Mouse (Mus musculus): ENCODE results near the gene Tbx10.
"Not testable (repeated sequence)": the region's sequence is repeated elsewhere in the genome, so short reads cannot be mapped to it uniquely, and the experiment has no call there.

Tbx10 gene

DNA sequence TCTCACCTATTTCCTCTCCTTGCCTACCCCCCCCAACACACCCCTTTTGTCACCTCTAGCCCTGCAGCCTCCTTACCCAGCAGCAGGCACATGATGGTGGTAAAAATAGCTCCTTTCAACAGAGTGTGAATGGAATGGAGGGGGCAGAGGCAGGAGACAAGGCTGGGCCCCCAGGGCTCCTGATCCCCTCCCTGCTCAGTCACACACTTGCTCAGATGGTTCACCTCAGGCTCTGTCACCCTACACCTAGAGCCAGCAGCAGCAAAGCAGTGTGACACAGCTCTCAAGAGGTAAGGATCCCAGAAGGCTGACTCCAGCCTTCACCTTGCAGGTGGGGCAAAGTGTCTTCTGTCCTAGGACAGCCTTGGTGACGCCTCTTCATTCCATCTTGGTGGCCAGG lies 10.6 kb downstream of the Tbx10 start, which contains the start of gene Doc2g:
Gene Doc2g, plus strand, starts transcription at position 202 of the 400 bp plus-strand sequence.
- DNase-seq (ENCODE audit: extremely low spot score, low read depth, low spot score), result no peak

- DNase-seq (ENCODE audit: extremely low spot score, low read depth, low spot score), result no peak
These were observed 11.1 kb downstream of the Tbx10 start for GRCm38 (mm10) chr19:4003641-4004040.

DNA sequence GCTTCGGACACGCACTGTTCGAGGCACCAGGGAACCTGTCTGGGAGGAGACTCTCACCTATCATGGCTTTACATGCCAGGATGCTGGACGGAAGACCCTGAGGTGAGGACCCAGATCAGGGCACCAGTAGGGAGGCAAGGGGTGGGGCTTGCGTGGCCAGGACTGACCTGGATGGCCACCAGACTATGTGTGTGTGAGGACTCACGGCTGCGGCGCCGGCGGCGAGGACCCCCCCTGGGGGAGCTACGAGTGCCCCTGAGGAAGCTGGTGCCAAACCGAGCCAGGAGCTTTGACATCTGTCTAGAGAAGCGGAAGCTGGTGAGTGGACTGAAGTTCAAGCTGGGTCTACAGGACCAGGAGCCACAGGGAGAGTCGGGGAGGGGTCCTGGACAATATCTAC lies 11.8 kb downstream of the Tbx10 start:
- DNase-seq (ENCODE audit: extremely low spot score, low read depth, low spot score), result no peak

- DNase-seq (ENCODE audit: extremely low spot score, low read depth, low spot score), result no peak
These were observed 12.5 kb downstream of the Tbx10 start for GRCm38 (mm10) chr19:4005091-4005490.

DNA sequence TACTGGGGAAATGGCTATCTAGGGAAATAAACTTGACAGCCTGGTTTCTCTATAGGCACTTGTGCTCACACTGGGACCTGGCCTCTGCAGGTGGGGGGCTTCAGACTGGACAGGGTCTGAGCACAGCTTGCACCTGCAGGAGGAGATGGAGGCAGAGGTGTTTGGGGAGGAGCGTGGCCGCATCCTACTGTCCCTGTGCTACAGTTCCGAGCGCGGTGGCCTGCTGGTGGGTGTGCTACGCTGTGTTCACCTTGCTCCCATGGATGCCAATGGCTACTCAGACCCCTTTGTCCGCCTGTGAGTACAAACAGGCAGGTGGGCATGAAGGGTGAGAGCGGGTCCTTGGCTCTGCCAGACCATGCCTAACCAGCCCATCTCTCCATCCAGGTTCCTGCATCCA lies 13.4 kb downstream of the Tbx10 start:
- DNase-seq (ENCODE audit: extremely low spot score, low read depth, low spot score), result no peak

GRCm38 (mm10) chr19:4011086-4011485 lies 18.5 kb downstream of the Tbx10 start:
- DNase-seq (ENCODE audit: extremely low spot score, low read depth, low spot score), result no peak

DNA sequence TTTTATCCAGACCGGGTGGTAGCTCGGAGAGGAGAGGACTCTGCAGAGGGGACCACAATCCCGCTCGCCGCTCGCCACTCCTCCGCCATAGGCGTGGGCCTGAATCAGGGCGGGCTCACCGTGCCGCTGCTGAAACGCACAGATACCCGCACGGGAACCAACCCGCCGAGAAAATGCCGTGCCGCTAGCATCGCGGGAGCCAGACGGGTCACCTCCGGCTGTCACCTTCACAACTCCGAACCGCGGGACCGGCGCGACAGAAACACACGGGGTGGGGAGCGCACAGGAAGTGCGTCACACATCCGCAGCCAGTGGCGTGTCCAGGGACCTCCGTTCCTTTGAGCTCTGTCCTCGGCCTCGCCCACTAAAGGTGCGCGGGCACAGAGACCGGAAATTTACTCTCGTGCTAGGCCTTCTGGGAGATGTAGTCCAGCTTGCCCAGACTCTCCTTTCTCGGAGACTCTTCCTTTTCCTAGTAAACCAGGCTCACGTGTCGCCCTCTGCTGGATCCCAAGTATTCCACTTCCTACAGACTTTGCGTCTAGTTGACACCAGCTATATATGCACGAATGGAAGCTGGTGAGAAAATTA lies 20.0 kb downstream of the Tbx10 start, which contains the start of gene Ndufv1:
Gene Ndufv1, minus strand, starts transcription at position 375 of the 591 bp plus-strand sequence.
- peak; percentile 97 for DNase-seq (ENCODE audit: extremely low spot score, low read depth, low spot score)

GRCm38 (mm10) chr19:4013066-4013465 lies 20.5 kb downstream of the Tbx10 start:
- no peak for DNase-seq (ENCODE audit: extremely low spot score, low read depth, low spot score)

GRCm38 (mm10) chr19:4014802-4015201 lies 22.2 kb downstream of the Tbx10 start:
- DNase-seq (ENCODE audit: extremely low spot score, low read depth, low spot score), result no peak

DNA sequence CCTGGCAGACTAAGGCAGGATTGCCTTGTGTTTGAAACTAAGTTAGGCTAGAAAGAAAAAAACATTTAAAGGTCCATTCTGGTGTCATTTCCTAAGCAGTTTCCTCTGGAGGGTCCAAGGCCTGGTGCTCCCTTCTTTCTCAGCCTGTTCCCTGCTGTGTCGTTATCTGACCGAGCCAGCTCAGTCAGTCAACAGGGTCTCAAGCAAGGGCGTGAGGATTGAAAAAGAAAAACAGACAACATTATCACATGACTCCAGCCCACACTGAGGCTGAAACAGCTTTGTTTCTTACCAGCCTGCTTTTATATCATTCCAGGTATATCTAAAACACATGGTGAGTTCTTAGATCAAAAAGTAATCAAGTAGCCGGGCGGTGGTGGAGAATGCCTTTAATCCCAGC lies 23.1 kb downstream of the Tbx10 start:
- DNase-seq (ENCODE audit: extremely low spot score, low read depth, low spot score), result no peak

DNA sequence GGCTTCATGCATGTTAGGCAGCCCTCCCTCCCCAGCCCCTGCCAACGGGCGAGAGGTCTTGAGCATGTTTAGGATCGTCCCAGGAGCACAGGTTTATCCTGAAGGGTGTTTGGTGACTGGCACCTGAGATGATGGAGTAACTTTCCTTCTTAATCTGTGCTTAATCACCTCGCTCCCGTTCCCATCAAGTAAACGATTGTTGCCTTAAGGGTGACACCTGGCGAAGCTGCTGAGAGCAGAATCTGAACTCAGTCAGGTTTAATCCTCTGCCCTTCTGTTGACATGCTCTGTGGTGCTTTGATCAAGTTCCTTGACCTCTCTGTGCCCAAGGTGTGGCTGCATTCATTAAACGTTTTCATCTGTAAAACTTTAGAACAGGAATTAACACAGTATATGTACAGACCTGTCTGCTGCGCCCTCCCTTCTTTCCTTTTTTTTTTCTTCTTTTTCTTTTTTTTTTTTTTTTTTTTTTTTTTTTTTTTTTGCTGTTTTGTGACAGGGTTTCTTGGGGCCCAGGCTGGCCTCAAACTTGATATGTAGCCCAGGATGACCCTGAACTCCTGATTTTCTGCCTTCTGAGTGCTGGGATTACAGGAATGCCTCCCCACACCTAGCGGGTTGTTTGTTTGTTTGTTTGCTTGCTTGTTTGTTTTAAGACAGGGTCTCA lies 25.5 kb downstream of the Tbx10 start:
- DNase-seq (ENCODE audit: extremely low spot score, low read depth, low spot score), result no peak

GRCm38 (mm10) chr19:4018743-4019583 lies 26.4 kb downstream of the Tbx10 start:
- no peak for DNase-seq (ENCODE audit: extremely low spot score, low read depth, low spot score)

DNA sequence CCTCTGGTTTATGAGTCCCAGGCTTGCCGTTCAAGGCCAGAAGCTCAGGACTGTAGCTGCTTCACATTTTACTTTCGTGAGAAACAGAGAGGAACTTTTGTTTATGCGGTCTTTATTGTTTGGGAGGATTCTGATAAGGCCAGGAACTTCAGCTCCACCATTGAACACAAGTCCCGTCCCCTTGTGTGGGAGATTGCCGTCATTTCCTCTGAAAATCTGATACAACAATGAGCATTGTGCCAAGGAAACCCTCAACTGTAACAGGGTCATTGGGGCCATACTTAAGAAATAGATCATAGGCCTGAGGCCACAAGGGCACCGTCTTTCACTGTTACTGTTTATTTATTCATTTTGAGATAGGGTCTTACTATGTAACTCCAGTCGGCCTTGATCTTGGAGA lies 30.6 kb downstream of the Tbx10 start:
- no peak for DNase-seq (ENCODE audit: extremely low spot score, low read depth, low spot score)

DNA sequence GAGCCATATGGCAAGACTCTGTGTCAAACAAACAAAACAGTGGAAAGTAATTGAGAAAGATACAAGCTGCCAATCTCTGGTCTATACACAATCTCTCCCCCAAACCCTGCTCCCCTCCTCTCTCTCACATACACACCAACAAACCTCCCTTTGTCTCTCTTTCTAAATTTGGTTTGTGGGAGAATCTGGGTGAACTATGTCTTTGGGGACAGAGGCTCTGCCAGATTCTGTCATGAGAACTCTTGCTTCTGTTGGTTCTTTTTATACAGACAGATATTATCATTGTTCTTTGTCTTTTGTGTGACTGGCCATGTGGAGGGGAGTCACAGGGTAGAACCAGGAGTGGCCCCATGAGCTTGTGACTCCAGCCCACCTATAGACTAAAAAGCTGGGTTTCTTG lies 35.0 kb downstream of the Tbx10 start:
- no peak for DNase-seq (ENCODE audit: extremely low spot score, low read depth, low spot score)

GRCm38 (mm10) chr19:4032668-4033067 lies 40.1 kb downstream of the Tbx10 start:
- DNase-seq (ENCODE audit: extremely low spot score, low read depth, low spot score), result no peak

GRCm38 (mm10) chr19:4033298-4033697 lies 40.7 kb downstream of the Tbx10 start:
- no peak for DNase-seq (ENCODE audit: extremely low spot score, low read depth, low spot score)

DNA sequence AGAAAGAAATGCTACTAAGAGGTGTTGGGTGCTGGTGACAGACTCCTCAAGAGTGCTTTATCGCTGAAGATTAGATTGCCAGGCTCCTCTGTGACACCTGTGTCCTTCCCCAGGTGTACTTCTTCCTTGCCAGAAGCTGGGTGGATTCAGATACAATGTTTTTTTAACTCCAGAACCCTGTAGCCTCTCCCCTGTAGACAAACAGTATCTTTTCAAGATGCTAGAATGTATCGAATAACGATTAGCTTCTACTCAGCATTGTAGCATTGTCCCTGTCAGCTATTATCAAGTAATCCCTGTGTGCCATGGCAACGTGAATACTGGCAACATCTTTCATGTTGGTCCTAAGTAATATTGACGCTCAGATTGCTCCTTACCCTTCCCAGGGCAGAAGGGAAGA lies 41.2 kb downstream of the Tbx10 start:
- DNase-seq (ENCODE audit: extremely low spot score, low read depth, low spot score), result no peak

GRCm38 (mm10) chr19:4036327-4037045 lies 43.9 kb downstream of the Tbx10 start:
- no peak for DNase-seq (ENCODE audit: extremely low spot score, low read depth, low spot score)

GRCm38 (mm10) chr19:4037154-4037787 lies 44.7 kb downstream of the Tbx10 start:
- not testable (repeated sequence) for DNase-seq (ENCODE audit: extremely low spot score, low read depth, low spot score)

DNA sequence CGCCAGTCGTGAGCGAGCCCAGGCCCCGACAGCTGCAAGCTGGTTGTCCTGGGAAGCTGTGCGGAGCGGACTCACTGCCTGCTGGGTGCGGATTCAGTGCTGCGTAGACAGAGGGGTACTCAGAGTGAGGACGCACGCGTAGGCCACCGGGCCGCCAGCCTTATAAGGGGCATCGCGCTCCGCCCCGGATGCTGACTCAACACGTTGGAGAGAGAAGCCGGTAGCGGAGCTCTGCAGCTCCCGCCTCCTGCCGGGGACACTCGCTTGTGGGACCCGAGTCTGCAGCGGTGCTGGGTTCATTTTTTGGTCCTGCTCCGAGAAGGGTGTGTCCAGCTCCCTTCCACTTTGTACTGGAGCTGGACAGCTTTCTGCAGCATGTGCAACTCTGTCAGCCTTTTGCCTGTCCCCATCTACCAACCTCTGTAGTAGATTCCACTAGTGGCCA lies 45.3 kb downstream of the Tbx10 start, which contains the start of gene Gstp1:
Gene Gstp1, minus strand, starts transcription at position 198 of the 445 bp plus-strand sequence.
- peak; percentile 61 for DNase-seq (ENCODE audit: extremely low spot score, low read depth, low spot score)
